Mouse (Mus musculus): ENCODE data around the gene Ninl.

GRCm38 (mm10) chr2:150976871-150977270, 62.3 kb downstream of the Ninl start:
- TF ChIP-seq POLR2A (IDR thresholded peaks at IDR 0.05; ENCODE audit: control insufficient read depth, extremely low read depth, insufficient read depth, low read length, poor library complexity) (no peak), CTCF (IDR thresholded peaks at IDR 0.05; ENCODE audit: borderline replicate concordance, control insufficient read depth, extremely low read depth, insufficient read depth, low read length, poor library complexity) (no peak)
